Mouse (Mus musculus) brain, adult 2 months (tissue): ENCODE data around the gene Pacsin3.

Source experiments
- DNase-seq: peaks from one replicate; pipeline ENCODE4 v3.0.0; 2011; ENCODE audit warnings: low read depth, low spot score

The Pacsin3 gene

DNA sequence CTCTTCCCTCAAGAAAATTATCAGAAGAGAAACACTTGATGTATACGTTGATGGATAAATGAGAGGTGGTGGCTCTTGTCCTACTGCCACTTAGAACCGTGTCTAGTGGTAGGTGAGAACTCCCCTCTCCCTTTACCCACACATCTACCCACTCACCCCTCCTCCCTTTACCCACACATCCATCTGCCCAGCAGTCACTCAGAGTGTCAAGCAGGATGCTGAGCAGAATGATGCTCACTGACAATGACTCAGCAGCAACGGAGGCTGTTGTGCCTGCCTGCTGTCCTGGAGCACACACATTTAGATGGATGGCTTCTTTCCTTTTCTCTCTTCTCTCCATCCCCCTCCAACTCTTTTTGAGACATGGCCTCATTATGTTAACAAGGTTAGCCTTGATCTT is 47.1 kb downstream of the Pacsin3 start:
- peak; percentile 83 for DNase-seq

DNA sequence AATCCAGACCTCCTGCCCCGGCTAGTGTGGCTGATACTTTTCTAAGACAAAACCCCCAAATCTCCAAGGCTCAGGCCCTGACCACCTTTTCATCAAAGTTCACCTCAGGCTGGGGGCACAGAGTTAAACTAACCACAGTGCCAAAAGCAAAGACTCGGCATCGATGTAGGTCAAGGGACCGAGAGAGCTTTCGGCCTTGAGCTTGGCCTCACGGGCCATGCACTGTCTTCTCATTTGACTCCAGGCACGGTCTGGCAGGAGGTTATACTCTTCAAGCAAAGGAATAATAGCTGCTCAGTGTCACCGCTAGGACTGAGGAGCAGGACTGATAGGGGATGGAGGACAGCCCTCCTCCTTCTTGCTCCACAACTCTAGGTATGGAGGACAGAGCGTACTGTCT is 50.2 kb downstream of the Pacsin3 start:
- DNase-seq: no peak

DNA sequence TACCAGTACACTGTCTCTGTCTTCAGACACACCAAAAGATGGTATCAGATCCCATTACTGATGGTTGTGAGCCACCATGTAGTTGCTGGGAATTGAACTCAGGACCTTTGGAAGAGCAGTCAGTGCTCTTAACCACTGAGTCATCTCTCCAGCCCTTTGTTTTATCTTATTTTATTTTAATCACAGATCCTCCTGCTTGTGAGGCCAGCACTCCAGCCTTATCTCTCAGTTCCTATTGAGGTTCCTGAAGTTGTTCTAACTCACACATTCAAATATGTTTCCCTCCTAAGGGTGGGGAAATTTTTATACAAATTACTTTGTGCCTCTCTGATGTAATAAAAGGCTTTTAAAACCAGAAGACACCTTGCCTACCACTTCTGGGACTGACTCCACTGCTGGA is 50.8 kb downstream of the Pacsin3 start:
- no peak for DNase-seq

DNA sequence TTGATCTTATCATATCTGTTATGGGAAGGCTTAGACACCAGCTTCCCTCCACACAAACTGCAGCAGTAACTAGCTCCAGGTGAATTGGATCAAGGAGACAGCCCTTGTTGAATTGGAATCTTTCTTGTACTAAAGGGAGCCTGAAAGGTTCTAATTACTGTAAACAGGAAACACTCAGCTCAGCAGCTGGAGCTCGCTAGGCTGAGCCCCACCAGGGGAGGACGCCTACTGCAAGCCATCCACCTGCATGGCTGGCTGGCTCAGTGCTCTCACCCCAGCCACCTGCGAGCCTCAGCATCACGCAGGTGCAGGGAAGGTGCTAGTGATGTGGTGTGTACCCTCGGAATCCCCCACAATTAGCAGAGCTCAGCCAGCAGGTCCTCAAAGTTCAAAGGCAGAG is 52.9 kb downstream of the Pacsin3 start:
- DNase-seq: no peak

DNA sequence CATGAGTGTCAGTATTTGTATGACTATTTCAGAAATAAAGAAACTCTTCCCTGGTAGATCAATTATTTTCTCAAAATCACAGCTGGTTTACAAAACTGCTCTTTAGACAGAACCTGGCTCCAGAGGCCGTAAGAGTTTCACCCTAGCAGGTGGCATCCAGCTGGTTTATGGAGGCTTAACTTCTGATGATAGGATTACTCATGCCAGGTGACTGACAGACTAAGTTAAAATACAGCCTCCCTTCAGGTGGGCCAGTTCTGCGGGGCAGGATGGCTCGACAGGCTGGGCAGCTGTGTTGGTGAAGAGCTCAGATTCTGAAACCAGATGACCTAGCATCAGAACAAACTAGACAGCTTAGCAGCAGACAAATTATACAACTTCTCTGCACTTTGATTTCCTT is 53.8 kb downstream of the Pacsin3 start:
- DNase-seq: no peak

DNA sequence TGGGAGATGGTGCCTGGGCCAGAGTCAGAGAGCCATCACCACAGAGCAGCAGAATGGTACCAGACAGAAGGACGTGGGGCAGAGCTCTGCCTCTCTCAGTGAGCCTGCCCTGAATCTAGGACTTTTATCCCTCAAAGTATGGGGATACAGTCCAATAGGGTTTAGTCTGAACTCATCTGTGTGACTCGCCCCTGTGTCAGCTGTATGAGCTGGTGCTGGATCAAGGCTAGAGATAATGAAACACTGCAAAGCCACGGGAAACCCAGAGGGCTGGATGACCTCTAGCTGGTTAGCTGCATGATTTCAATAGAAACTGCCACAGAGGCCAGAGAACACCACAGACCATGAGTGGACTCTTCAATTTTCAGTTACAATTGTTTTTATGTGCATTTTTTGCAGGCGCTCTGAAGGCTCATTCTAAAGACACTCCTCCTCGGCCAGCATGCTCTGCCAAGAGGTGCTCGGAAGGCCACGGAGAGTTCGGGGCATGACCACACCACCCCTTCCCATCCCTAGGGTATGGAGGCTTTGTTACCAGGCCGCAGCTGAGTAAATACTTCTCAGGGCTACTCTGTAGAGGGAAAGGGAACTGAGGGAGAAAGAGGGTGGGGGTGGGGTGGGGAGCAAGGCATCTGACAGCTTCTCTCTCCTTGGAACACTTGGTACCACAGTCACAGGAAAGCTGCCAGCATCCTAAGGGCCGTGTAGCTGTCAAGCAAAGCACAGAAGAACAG is 57.0 kb downstream of the Pacsin3 start:
- peak; percentile 55 for DNase-seq

DNA sequence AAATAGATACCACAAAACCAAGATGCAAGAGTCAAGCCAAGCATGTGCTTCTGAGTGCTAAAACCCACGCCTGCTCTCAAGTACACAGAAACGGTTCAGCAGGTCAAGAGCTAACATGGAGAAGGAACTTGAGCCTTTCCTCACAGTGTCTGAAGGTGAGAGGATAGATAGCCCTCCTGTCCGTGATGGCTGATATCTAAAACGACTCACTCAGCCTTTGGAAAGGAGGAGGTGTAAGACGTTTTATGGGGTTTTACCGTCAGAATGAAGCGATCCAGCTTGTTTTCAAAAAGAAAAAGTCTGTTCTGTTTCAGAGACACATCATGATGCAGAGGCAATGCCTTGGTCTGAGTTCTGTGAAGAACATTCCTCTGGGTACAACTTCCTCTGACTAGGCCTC is 58.4 kb downstream of the Pacsin3 start:
- DNase-seq: no peak
